Mouse (Mus musculus): ENCODE results near the gene Wbp2. TPM values are rescaled to one million over a fixed set of nuclear protein-coding genes. Genes with fewer than 3 reads are reported as not detected.

Wbp2 gene
- polyA plus RNA-seq, 2 experiments = 57.7 to 58.6 TPM

DNA sequence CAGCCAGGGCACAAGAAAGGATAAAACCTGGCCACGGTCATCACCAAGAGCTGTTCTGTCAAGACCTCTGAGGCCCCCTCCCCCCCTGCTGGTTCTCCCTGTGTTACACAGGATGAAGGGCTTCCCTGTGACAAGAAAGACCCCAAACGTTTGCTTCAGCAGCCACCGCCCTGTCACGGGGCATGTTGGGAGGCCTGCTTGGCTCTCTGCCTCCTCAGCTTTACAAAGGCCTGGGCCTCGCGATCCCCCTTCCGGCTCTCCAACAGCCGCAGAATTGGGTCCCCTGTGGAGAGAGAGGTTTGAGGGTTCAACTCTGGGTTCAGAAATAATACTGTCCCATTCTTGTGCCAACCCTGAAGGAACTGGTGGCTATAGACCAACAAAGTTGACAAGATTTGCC is 24.3 kb downstream of the Wbp2 start:
- Histone ChIP-seq H3K27me3 (ENCODE audit: control insufficient read depth, insufficient read depth, low read length) (no peaks in the 10 kb centered on the region), H3K27ac (replicated peaks; ENCODE audit: low read depth, low read length) (no peak overlapping the region), H3K9me3 (ENCODE audit: control insufficient read depth, low read length) (no peaks in the 10 kb centered on the region), H3K36me3 (ENCODE audit: control insufficient read depth, insufficient read depth, low read length) (peaks cover 47% of the 10 kb centered on the region), H3K9ac (ENCODE audit: low read depth, low read length, severe bottlenecking) (no peak overlapping the region), H3K4me2 (replicated peaks; ENCODE audit: low read depth, low read length, severe bottlenecking) (no peak overlapping the region), H3K4me3 (replicated peaks; ENCODE audit: low read length) (no peak overlapping the region), H3K4me1 (ENCODE audit: control insufficient read depth, insufficient read depth, low read length) (no peaks in the 10 kb centered on the region)
- ATAC-seq (ENCODE audit: low FRiP score, low read depth) (no peak), DNase-seq (ENCODE audit: low spot score) (no peak)
- 69% methylated on average over 8 of the region's 8 CpGs for WGBS
- no peak for TF ChIP-seq POLR2A (IDR thresholded peaks at IDR 0.05; ENCODE audit: borderline replicate concordance, extremely low read depth, insufficient read depth, insufficient read length)

DNA sequence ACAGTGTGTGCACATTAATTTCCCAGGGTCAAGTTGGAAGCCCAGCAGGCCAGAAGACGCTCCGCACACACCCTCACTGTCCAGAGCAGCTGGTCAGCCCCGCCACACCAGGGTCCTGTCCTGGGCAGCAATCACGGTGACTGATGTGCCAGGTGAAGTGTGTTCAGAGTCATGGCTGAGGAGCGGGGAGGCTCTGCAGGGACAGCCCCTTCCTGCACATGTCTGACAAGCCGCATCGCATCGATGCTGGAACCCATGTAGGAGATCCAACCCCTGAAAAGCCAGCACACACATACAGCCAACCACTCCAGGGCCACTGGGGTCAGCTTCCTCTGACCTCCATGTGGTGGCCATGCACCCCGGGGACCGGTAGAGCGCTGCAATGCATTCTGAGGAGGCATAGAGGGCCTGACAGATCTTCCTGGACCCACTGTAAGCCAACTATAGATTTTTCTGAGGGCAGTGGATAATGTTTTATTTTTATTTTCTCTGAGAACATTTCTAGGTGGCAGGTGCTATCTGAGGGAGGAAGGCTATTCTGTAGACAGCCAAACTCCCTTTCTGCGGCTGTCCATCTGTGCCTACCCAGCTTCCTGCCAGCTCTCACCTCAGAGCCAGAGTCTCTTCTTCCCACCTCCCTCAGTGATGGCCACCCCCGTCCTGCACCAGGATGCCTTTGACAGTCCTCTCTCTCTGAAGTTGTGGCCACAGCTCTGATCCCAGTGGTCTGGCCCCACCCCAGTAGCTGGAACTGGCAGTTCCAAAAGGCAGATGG is 25.0 kb downstream of the Wbp2 start:
- WGBS = 90% methylated on average over 13 of the region's 13 CpGs
- no peaks in the 10 kb centered on the region for H3K9me3 ChIP-seq (ENCODE audit: control insufficient read depth, low read length)
- H3K9ac ChIP-seq (ENCODE audit: low read depth, low read length, severe bottlenecking) = no peak overlapping the region
- no peak overlapping the region for H3K4me3 ChIP-seq (replicated peaks; ENCODE audit: low read length)
- peaks cover 54% of the 10 kb centered on the region for H3K36me3 ChIP-seq (ENCODE audit: control insufficient read depth, insufficient read depth, low read length)
- DNase-seq (ENCODE audit: low spot score) (no peak), ATAC-seq (ENCODE audit: low FRiP score, low read depth) (no peak)
- H3K4me2 ChIP-seq (replicated peaks; ENCODE audit: low read depth, low read length, severe bottlenecking) = no peak overlapping the region
- no peak for TF ChIP-seq POLR2A (IDR thresholded peaks at IDR 0.05; ENCODE audit: borderline replicate concordance, extremely low read depth, insufficient read depth, insufficient read length)
- H3K27me3 ChIP-seq (ENCODE audit: control insufficient read depth, insufficient read depth, low read length) = no peaks in the 10 kb centered on the region
- no peaks in the 10 kb centered on the region for H3K4me1 ChIP-seq (ENCODE audit: control insufficient read depth, insufficient read depth, low read length)
- H3K27ac ChIP-seq (replicated peaks; ENCODE audit: low read depth, low read length) = no peak overlapping the region

DNA sequence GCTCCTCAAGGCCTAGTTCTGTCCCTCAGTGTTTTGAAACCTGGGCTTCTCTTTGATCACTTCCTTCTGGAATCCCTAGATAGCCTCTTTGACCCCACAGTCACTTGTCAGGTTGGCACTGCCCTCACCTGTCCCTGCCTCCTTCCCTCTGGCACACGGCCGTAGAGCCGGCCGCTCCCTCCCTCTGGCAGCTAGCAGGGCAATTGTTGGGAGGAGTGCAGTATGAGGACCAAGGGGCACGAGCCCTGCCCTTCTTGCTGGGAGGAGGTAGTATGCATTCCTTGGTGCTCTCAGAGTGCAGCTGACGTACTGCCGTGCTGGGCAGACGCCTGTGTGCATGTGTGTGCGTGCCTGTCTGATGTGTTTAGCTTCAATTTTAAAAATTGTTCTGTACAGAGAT is 26.2 kb downstream of the Wbp2 start:
- no peaks in the 10 kb centered on the region for H3K27me3 ChIP-seq (ENCODE audit: control insufficient read depth, insufficient read depth, low read length)
- H3K9me3 ChIP-seq (ENCODE audit: control insufficient read depth, low read length) = no peaks in the 10 kb centered on the region
- no peak overlapping the region for H3K4me2 ChIP-seq (replicated peaks; ENCODE audit: low read depth, low read length, severe bottlenecking)
- no peak for ATAC-seq (ENCODE audit: low FRiP score, low read depth)
- H3K4me1 ChIP-seq (ENCODE audit: control insufficient read depth, insufficient read depth, low read length) = no peaks in the 10 kb centered on the region
- 81% methylated on average over 9 of the region's 9 CpGs for whole genome bisulfite sequencing
- no peak overlapping the region for H3K27ac ChIP-seq (replicated peaks; ENCODE audit: low read depth, low read length)
- H3K4me3 ChIP-seq (replicated peaks; ENCODE audit: low read length) = no peak overlapping the region
- no peak overlapping the region for H3K9ac ChIP-seq (ENCODE audit: low read depth, low read length, severe bottlenecking)
- DNase-seq (ENCODE audit: low spot score) = no peak
- no peak for TF ChIP-seq POLR2A (IDR thresholded peaks at IDR 0.05; ENCODE audit: borderline replicate concordance, extremely low read depth, insufficient read depth, insufficient read length)
- H3K36me3 ChIP-seq (ENCODE audit: control insufficient read depth, insufficient read depth, low read length) = peaks cover 65% of the 10 kb centered on the region

DNA sequence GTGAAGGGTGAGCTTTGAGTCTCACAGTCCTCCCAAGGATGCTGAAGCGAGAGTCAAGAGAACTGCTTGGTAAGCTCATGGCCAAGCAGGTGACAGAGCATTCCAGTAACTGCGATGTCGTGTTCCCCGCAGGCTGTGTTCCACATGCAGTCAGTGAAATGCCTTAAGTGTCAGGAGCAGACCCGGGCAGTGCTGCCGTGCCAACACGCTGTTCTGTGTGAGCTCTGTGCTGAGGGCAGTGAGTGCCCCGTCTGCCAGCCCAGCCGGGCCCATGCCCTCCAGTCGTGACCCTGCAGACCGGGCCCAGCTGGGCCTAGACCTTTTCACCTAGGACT is 27.1 kb downstream of the Wbp2 start:
- no peak overlapping the region for H3K9ac ChIP-seq (ENCODE audit: low read depth, low read length, severe bottlenecking)
- H3K36me3 ChIP-seq (ENCODE audit: control insufficient read depth, insufficient read depth, low read length) = peaks cover 75% of the 10 kb centered on the region
- H3K9me3 ChIP-seq (ENCODE audit: control insufficient read depth, low read length) = no peaks in the 10 kb centered on the region
- ATAC-seq (ENCODE audit: low FRiP score, low read depth) = no peak
- H3K4me2 ChIP-seq (replicated peaks; ENCODE audit: low read depth, low read length, severe bottlenecking) = no peak overlapping the region
- no peaks in the 10 kb centered on the region for H3K27me3 ChIP-seq (ENCODE audit: control insufficient read depth, insufficient read depth, low read length)
- no peaks in the 10 kb centered on the region for H3K4me1 ChIP-seq (ENCODE audit: control insufficient read depth, insufficient read depth, low read length)
- no peak for TF ChIP-seq POLR2A (IDR thresholded peaks at IDR 0.05; ENCODE audit: borderline replicate concordance, extremely low read depth, insufficient read depth, insufficient read length)
- WGBS = 92% methylated on average over 11 of the region's 11 CpGs
- DNase-seq (ENCODE audit: low spot score) = no peak
- H3K27ac ChIP-seq (replicated peaks; ENCODE audit: low read depth, low read length) = no peak overlapping the region
- no peak overlapping the region for H3K4me3 ChIP-seq (replicated peaks; ENCODE audit: low read length)

DNA sequence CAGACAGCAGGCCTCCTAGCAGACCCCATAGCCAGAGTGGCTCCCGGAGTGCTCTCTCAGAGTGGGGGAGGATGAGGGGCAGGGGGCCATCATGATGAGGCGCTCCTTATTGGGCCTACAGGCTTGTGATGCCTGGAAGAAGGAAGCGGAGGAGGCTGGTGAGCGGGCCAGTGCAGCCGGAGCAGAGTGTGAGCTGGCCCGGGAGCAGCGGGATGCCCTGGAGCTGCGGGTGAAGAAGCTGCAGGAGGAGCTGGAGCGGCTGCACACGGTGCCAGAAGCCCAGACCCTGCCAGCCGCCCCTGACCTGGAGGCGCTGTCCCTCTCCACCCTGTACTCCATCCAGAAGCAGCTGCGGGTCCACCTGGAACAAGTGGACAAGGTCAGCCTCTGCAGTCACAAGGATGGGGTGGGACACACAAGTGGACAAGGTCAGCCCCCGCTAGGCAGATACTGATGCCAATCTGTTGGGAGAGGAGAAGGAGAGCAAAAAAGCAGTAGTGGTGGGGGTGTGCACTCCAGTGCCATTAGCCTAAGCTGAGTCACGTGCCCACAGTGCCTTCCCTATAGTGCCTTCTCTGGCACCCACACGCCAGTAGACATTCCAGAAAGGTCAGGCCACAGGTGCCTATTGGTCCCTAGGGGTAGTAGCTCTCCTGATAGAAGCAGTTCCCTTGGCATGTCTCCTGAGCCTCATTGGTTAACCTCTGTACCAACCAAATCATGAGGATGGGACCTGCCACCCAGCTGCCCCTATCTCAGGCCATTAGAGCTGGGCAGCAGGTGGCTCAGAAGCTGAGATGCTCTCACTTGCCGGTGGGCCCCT is 27.7 kb downstream of the Wbp2 start:
- H3K4me1 ChIP-seq (ENCODE audit: control insufficient read depth, insufficient read depth, low read length) = no peaks in the 10 kb centered on the region
- no peak for ATAC-seq (ENCODE audit: low FRiP score, low read depth)
- no peak overlapping the region for H3K4me3 ChIP-seq (replicated peaks; ENCODE audit: low read length)
- H3K9me3 ChIP-seq (ENCODE audit: control insufficient read depth, low read length) = no peaks in the 10 kb centered on the region
- WGBS = 87% methylated on average over 17 of the region's 17 CpGs
- H3K27me3 ChIP-seq (ENCODE audit: control insufficient read depth, insufficient read depth, low read length) = no peaks in the 10 kb centered on the region
- H3K27ac ChIP-seq (replicated peaks; ENCODE audit: low read depth, low read length) = no peak overlapping the region
- TF ChIP-seq POLR2A (IDR thresholded peaks at IDR 0.05; ENCODE audit: borderline replicate concordance, extremely low read depth, insufficient read depth, insufficient read length) = no peak
- no peak for DNase-seq (ENCODE audit: low spot score)
- no peak overlapping the region for H3K9ac ChIP-seq (ENCODE audit: low read depth, low read length, severe bottlenecking)
- H3K4me2 ChIP-seq (replicated peaks; ENCODE audit: low read depth, low read length, severe bottlenecking) = no peak overlapping the region
- H3K36me3 ChIP-seq (ENCODE audit: control insufficient read depth, insufficient read depth, low read length) = peaks cover 80% of the 10 kb centered on the region

All from limb, embryonic 14.5 days (tissue).